Mouse (Mus musculus): ENCODE results near the gene March6.

DNA sequence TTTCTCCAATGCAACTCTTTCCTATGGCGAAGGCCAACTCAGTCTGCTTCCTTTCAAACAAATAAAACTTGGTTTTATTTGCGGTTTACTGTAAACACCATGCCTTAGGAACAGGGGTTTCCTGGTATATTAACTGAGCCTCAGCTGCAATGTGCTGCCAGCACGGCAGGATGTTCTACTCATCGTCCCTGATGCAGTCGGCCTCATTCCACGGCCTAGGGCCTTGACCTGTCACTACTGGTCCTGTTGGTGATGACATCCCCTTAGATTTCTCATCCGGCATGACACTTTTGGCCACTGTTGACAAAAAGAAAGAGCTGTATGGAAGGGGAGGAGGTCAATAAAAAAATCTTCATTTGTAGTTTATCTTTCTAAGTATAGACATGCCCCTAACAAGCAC is 72.8 kb downstream of the March6 start:
- TF ChIP-seq POLR2A (IDR thresholded peaks at IDR 0.05; ENCODE audit: insufficient read depth, low read depth, low read length) (no peak), CTCF (IDR thresholded peaks at IDR 0.05) (no peak), EP300 (IDR thresholded peaks at IDR 0.05; ENCODE audit: insufficient read depth, low read depth, low read length) (no peak)

All from heart, adult 2 months (tissue).